Mouse (Mus musculus): ENCODE measurements around the gene Sec11a.

DNA sequence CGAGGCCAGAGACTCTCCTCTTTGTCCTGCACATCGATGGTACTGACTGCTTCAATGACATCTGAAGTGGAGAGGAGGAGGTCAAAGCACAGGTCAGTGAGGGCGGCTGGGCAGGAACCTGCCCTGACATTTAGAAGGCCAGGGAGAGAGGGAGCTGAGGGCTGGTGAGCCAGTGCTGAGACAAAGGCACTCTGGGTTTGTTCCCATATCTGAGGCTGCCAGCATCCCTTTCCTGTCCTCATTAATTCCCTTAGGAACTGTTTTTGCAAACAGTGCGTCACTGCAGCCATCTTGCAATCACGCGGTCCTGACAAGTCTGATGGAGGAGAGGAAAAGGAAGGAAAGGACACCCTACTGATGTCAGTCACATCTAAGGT, 53.8 kb downstream of the Sec11a start:
- TF ChIP-seq EP300 (IDR thresholded peaks at IDR 0.05; ENCODE audit: low read depth) (no peak), CTCF (IDR thresholded peaks at IDR 0.05; ENCODE audit: low read depth) (no peak)
